Mouse (Mus musculus) hindbrain, postnatal 0 days (tissue): ENCODE results near the gene Jak2. TPM values are rescaled to one million over a fixed set of nuclear protein-coding genes. Genes with fewer than 3 reads are reported as not detected.

Experiments
- ATAC-seq: fragments of 200-750 bp; cut with Nextera tagmentation; 2 replicates; pipeline ENCODE4 v1.8.0; 2017; ENCODE audit warnings: mild to moderate bottlenecking, moderate TSS enrichment, moderate library complexity
- DNase-seq: peaks from one replicate; pipeline ENCODE4 v3.0.0-alpha.2; 2015; ENCODE audit warnings: low spot score
- H3K27ac ChIP-seq: fragments of 300-500 bp; sonication (generic); 2 replicates; pipeline ENCODE4 v1.5.1; 2014; ENCODE audit warnings: mild to moderate bottlenecking
- H3K27me3 ChIP-seq: fragments of 300-500 bp; sonication (generic); 2 replicates; pipeline ENCODE4 v1.6.1; 2014; ENCODE audit warnings: low read length, mixed read lengths; ENCODE audit not compliant: insufficient read depth
- H3K36me3 ChIP-seq: fragments of 300-500 bp; sonication (generic); 2 replicates; pipeline ENCODE4 v1.6.1; 2014; ENCODE audit warnings: low read length, mixed read lengths; ENCODE audit not compliant: insufficient read depth
- H3K4me1 ChIP-seq: fragments of 300-500 bp; sonication (generic); 2 replicates; pipeline ENCODE4 v1.6.1; 2014; ENCODE audit warnings: antibody characterized with exemption, low read length, mixed read lengths; ENCODE audit not compliant: insufficient read depth
- H3K4me2 ChIP-seq: fragments of 300-500 bp; sonication (generic); 2 replicates; pipeline ENCODE4 v1.6.1; 2014; ENCODE audit warnings: low read depth, mild to moderate bottlenecking, low read length, moderate library complexity, mixed read lengths
- H3K4me3 ChIP-seq: fragments of 300-500 bp; sonication (generic); 2 replicates; pipeline ENCODE4 v1.5.1; 2014; ENCODE audit warnings: low read length
- H3K9ac ChIP-seq: fragments of 300-500 bp; sonication (generic); replicated peaks from 2 replicates; pipeline ENCODE4 v1.6.1; 2014; ENCODE audit warnings: mild to moderate bottlenecking, low read length, moderate library complexity, mixed read lengths
- H3K9me3 ChIP-seq: fragments of 300-500 bp; sonication (generic); 2 replicates; pipeline ENCODE4 v1.6.1; 2016; ENCODE audit warnings: low read length, mixed read lengths
- CTCF ChIP-seq: IDR thresholded peaks from 2 replicates; pipeline ENCODE4 v1.5.1; 2016; ENCODE audit warnings: antibody characterized with exemption, control low read depth, low read depth
- WGBS: fragments of 180-500 bp; shearing (Covaris S2); extraction: QIAGEN DNeasy Blood & Tissue Kit; methylation state at CpG from one replicate; pipeline ENCODE4 v1.1.7; 2014; 5-methylcytosine and 5-hydroxymethylcytosine counted together
- polyA plus RNA-seq: library from polyadenylated mRNA; unstranded; fragments of >200 nt; fragmentation: Nextera tagmentation; extraction: Ambion mirVana; gene quantifications from 2 replicates; pipeline ENCODE4 v1.2.1, GENCODE M21; 2015
- total RNA-seq: library from RNA; depleted of rRNA; stranded (reverse); fragments of >200 nt; gene quantifications from 2 replicates; pipeline ENCODE4 v1.2.3, GENCODE M21; 2014; rRNA removed

The Jak2 gene
- total RNA-seq (18.8 and 25.7 TPM in 2 replicates), polyA plus RNA-seq (9.5 and 9.8 TPM in 2 replicates)

DNA sequence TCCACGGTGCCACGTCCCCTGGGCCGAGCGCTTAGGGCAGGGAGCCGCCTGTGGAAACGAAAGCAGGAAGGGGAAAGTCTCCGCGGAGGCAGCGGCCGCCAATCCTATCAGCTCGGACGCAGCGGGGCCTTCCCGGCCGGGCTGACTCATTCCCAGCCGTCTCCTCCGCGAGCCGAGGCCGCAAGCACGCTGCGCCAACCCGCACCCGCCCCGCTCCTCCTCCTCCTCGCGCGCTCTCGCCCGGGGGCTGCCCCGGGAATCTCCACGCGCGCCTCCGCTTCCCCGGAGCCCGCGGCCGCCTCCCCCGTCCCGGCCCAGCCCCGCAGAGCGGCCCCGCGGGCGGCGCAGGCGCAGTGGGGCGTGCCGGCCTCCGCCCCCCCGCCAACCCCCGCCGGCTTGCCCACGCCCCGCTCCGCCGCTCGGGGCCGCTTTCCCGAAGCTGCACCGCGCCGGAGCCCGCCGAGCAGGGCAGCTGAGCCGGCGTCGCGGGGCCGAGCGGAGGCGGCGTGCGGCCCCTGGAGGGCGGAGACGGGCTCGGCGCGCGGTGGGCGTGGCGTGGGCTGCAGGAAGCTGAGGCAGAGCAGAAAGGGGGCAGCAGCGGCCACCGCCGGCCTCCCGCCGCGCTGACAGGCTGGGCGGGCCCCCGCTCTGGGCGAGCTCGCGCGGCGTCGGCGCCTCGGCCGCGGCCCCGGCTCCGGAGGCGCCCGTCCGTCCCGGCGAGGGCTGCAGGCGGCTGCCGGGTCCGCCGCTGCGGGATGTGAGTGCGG is at the start of gene Jak2:
TSS of gene Jak2 (plus strand) at position 638 of the 767 bp plus-strand sequence.
- Histone ChIP-seq H3K9me3 (no peaks in the 10 kb centered on the region), H3K4me3 (peak within 1 kb of the TSS; percentile 93), H3K27me3 (no peaks in the 10 kb centered on the region), H3K36me3 (no peaks in the 10 kb centered on the region), H3K4me1 (peaks cover 21% of the 10 kb centered on the region), H3K4me2 (peak within 1 kb of the TSS; percentile 62), H3K27ac (peak within 1 kb of the TSS; percentile 96), H3K9ac (peak within 1 kb of the TSS; percentile 95)
- WGBS, result 2% methylated on average over 75 of the region's 114 CpGs
- DNase-seq (peak; percentile 95), ATAC-seq (peak; percentile 95)
- TF ChIP-seq CTCF, result peak; percentile 20

DNA sequence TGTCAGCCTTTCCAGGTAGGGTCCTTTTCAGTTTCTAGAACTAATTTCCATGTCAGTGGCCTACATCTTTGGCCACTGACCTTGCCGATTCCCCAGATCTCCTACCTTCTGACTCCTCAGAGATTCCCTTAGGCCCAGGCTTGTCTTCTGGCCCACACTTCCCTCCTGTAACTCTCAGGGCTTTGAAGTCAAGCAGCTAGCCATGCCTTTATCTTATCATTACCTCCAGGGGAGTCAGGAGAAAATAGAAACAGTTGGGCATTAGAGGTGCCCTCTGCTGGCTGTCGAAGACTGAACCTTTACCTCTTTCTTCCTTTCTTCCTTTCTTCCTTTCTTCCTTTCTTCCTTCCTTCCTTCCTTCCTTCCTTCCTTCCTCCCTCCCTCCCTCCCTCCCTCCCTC is 48.3 kb upstream of the Jak2 start:
- Histone ChIP-seq H3K27me3 (no peaks in the 10 kb centered on the region), H3K27ac (no peak overlapping the region)
- 64% methylated on average over 2 of the region's 2 CpGs for WGBS

DNA sequence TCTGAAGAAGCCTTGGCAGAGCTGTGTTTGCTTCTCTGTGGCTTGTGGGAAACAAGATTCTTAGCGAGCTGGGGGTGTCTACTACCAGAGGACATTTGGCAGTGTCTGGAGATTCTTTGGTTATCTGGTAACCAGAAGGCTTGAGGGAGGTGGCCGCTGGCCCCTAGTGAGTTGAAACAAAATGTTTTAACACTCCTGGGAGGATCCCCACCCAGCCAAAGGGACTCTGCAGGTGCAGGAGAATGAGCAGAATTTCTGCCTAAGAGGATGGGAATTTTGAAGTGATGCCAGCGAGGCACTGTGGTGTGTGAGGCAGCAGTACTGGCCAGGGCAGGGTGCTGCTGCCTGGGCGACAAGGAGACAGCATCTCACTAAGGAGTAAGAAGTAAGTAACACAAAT is 47.0 kb upstream of the Jak2 start:
- Histone ChIP-seq H3K4me2 (no peak overlapping the region), H3K9ac (no peak overlapping the region), H3K36me3 (no peaks in the 10 kb centered on the region), H3K4me3 (no peak overlapping the region), H3K9me3 (no peaks in the 10 kb centered on the region), H3K4me1 (no peaks in the 10 kb centered on the region), H3K27me3 (no peaks in the 10 kb centered on the region), H3K27ac (no peak overlapping the region)
- TF ChIP-seq CTCF, result no peak
- WGBS, result 71% methylated on average over 4 of the region's 4 CpGs
- DNase-seq, result no peak
- no peak for ATAC-seq

More for the DNA sequence above, 48.3 kb upstream of the Jak2 start:
- TF ChIP-seq CTCF, result peak; percentile 21
- no peak overlapping the region for H3K9ac ChIP-seq
- H3K4me3 ChIP-seq, result no peak overlapping the region
- no peaks in the 10 kb centered on the region for H3K36me3 ChIP-seq
- no peak for ATAC-seq
- no peaks in the 10 kb centered on the region for H3K4me1 ChIP-seq
- H3K9me3 ChIP-seq, result no peaks in the 10 kb centered on the region
- no peak overlapping the region for H3K4me2 ChIP-seq
- no peak for DNase-seq

DNA sequence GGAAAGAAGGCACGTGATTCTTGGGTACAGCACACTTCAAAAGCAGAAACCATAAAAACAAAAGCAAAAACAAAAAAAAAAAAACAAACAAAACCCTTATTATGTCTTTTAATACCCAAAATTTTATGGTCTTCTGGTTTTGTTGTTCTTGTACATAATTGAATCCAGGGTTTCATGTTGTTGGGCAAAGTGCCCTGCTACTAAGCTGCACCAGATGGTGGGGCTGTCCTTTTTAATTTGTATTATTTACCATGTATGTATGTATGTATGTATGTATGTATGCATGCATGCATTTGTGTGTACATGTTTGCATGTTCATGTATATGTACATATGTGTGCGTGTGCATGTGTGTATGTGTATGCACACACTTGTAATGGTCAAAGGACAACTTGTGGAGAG is 46.4 kb upstream of the Jak2 start:
- ATAC-seq, result no peak
- no peaks in the 10 kb centered on the region for H3K36me3 ChIP-seq
- no peak overlapping the region for H3K4me2 ChIP-seq
- 70% methylated on average over 2 of the region's 2 CpGs for WGBS
- H3K4me1 ChIP-seq, result no peaks in the 10 kb centered on the region
- H3K4me3 ChIP-seq, result no peak overlapping the region
- no peaks in the 10 kb centered on the region for H3K9me3 ChIP-seq
- DNase-seq, result no peak
- TF ChIP-seq CTCF, result no peak
- H3K27me3 ChIP-seq, result no peaks in the 10 kb centered on the region
- H3K9ac ChIP-seq, result no peak overlapping the region
- no peak overlapping the region for H3K27ac ChIP-seq

DNA sequence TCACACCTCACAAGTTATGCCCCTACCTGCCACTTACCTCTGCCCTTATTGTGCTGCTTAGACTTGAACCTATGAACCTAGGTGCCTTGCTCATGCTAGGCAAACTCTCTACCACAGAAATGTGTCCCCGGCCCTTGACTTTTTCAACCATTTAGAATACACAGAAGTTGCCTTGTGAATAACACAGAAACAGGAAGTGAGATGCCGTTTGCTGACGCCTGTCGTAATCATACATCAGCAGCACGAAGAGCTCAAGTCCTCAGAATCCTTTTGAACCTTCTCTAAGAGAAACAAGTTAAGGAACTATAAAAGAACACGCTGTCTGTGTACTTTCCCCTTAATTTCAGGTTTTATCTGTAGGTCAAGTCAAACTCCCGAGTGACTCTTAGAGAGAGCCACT is 41.7 kb upstream of the Jak2 start:
- no peaks in the 10 kb centered on the region for H3K9me3 ChIP-seq
- H3K27ac ChIP-seq, result no peak overlapping the region
- H3K27me3 ChIP-seq, result no peaks in the 10 kb centered on the region
- TF ChIP-seq CTCF, result no peak
- H3K36me3 ChIP-seq, result no peaks in the 10 kb centered on the region
- no peak overlapping the region for H3K4me3 ChIP-seq
- H3K4me1 ChIP-seq, result no peaks in the 10 kb centered on the region
- ATAC-seq (no peak), DNase-seq (no peak)
- H3K9ac ChIP-seq, result no peak overlapping the region
- 90% methylated on average over 7 of the region's 7 CpGs for WGBS
- no peak overlapping the region for H3K4me2 ChIP-seq

DNA sequence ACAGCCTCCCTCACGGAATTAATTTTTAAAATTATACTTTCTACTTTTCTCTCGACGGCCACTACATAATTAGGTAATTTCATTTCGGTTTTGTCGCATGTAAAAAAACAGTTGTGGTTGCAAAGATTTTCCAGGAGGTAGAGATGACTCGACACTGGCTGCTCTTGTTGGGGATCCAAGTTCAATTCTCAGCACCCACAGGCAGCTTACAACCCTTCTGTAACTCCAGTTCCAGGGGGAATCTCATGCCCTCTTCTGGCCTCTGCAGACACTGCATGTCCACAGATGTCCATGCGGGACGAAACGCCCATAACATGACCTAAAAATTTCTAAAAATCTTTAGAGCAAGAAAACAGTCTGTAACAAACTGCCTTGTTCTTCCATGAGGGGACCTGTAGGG is 41.3 kb upstream of the Jak2 start:
- no peak for DNase-seq
- 93% methylated on average over 9 of the region's 9 CpGs for WGBS

More for the DNA sequence above, 41.3 kb upstream of the Jak2 start:
- H3K9ac ChIP-seq, result no peak overlapping the region
- H3K4me2 ChIP-seq, result no peak overlapping the region
- no peaks in the 10 kb centered on the region for H3K27me3 ChIP-seq
- H3K4me3 ChIP-seq, result no peak overlapping the region
- H3K4me1 ChIP-seq, result no peaks in the 10 kb centered on the region
- no peaks in the 10 kb centered on the region for H3K36me3 ChIP-seq
- TF ChIP-seq CTCF, result no peak
- no peak overlapping the region for H3K27ac ChIP-seq
- no peaks in the 10 kb centered on the region for H3K9me3 ChIP-seq
- no peak for ATAC-seq
